Mouse (Mus musculus) bone marrow, adult 2 months (tissue): Measurements from ENCODE around the gene Rgs11.

Experiments used
- CTCF ChIP-seq: fragments of 200-500 bp; IDR thresholded peaks from 2 replicates; pipeline ENCODE4 v1.5.1; 2011; ENCODE audit warnings: low read length, control low read depth; ENCODE audit not compliant: control insufficient read depth, insufficient read depth
- POLR2A ChIP-seq: fragments of 200-500 bp; IDR thresholded peaks from 2 replicates; pipeline ENCODE4 v1.6.1; 2011; ENCODE audit warnings: low read depth, mild to moderate bottlenecking, control low read depth, low read length, borderline replicate concordance; ENCODE audit not compliant: control insufficient read depth

DNA sequence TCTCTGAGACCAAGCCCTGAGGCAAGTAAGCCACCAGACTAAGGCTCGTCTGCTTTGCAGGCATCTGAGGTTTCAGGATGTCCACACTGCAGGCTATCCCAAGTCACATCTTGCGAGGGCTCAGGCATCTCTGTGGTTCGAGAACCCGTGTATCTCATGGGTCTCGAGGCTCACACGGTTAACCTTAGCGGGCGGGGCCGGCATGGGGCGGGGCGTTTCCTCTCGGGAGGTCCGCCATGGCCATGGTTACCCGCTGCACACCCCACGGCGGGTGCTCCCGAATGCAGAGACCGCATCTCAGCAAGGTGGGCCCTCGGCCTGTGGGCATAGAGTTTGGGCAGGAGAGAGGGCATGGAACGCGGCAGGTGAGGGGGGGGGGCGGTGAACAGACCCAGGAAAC lies at the start of gene Rgs11:
- TF ChIP-seq CTCF: no peak
- TF ChIP-seq POLR2A: no peak
